Mouse (Mus musculus) forebrain, postnatal 0 days (tissue): Measurements from ENCODE around the gene Gm26741. TPM values are rescaled to one million over a fixed set of nuclear protein-coding genes. Genes with fewer than 3 reads are reported as not detected.
"Not testable (repeated sequence)": the region's sequence is repeated elsewhere in the genome, so short reads cannot be mapped to it uniquely, and the experiment has no call there.

ENCODE experiments used
- ATAC-seq: fragments of 200-750 bp; cut with Nextera tagmentation; 2 replicates; pipeline ENCODE4 v1.8.0; 2017; ENCODE audit warnings: mild to moderate bottlenecking, moderate library complexity
- DNase-seq: peaks from one replicate; pipeline ENCODE4 v3.0.0-alpha.2; 2015
- H3K27ac ChIP-seq: fragments of 300-500 bp; sonication (generic); 2 replicates; pipeline ENCODE4 v1.5.1; 2014; ENCODE audit warnings: low read depth, mild to moderate bottlenecking, antibody characterized with exemption, low read length, moderate library complexity, mixed read lengths
- H3K27me3 ChIP-seq: fragments of 300-500 bp; sonication (generic); 2 replicates; pipeline ENCODE4 v1.6.1; 2014; ENCODE audit warnings: mild to moderate bottlenecking, low read length, mixed read lengths; ENCODE audit not compliant: insufficient read depth
- H3K36me3 ChIP-seq: fragments of 300-500 bp; sonication (generic); 2 replicates; pipeline ENCODE4 v1.6.1; 2014; ENCODE audit warnings: mild to moderate bottlenecking, moderate library complexity; ENCODE audit not compliant: insufficient read depth
- H3K4me1 ChIP-seq: fragments of 300-500 bp; sonication (generic); 2 replicates; pipeline ENCODE4 v1.6.1; 2014; ENCODE audit warnings: antibody characterized with exemption; ENCODE audit not compliant: insufficient read depth
- H3K4me2 ChIP-seq: fragments of 300-500 bp; sonication (generic); 2 replicates; pipeline ENCODE4 v1.6.1; 2014; ENCODE audit warnings: low read depth, mild to moderate bottlenecking, moderate library complexity
- H3K4me3 ChIP-seq: fragments of 300-500 bp; sonication (generic); 2 replicates; pipeline ENCODE4 v1.5.1; 2014; ENCODE audit warnings: low read depth, low read length, mixed read lengths
- H3K9ac ChIP-seq: fragments of 300-500 bp; sonication (generic); 2 replicates; pipeline ENCODE4 v1.6.1; 2014; ENCODE audit warnings: mild to moderate bottlenecking
- H3K9me3 ChIP-seq: fragments of 300-500 bp; sonication (generic); 2 replicates; pipeline ENCODE4 v1.6.1; 2016; ENCODE audit warnings: low read length
- CTCF ChIP-seq: sonication (generic); IDR thresholded peaks from 2 replicates; pipeline ENCODE4 v1.5.1; 2016; ENCODE audit warnings: antibody characterized with exemption, control low read depth, low read depth
- WGBS: fragments of 180-500 bp; shearing (Covaris S2); extraction: QIAGEN DNeasy Blood & Tissue Kit; methylation state at CpG from one replicate; pipeline ENCODE4 v1.1.7; 2014; 5-methylcytosine and 5-hydroxymethylcytosine counted together
- polyA plus RNA-seq: library from polyadenylated mRNA; unstranded; fragments of >200 nt; fragmentation: Nextera tagmentation; extraction: Ambion mirVana; gene quantifications from 2 replicates; pipeline ENCODE4 v1.2.1, GENCODE M21; 2015
- total RNA-seq: library from RNA; depleted of rRNA; stranded (reverse); fragments of >200 nt; gene quantifications from 2 replicates; pipeline ENCODE4 v1.2.3, GENCODE M21; 2014; rRNA removed

The Gm26741 gene
- total RNA-seq (not detected in 2 replicates), polyA plus RNA-seq (not detected in 2 replicates)

DNA sequence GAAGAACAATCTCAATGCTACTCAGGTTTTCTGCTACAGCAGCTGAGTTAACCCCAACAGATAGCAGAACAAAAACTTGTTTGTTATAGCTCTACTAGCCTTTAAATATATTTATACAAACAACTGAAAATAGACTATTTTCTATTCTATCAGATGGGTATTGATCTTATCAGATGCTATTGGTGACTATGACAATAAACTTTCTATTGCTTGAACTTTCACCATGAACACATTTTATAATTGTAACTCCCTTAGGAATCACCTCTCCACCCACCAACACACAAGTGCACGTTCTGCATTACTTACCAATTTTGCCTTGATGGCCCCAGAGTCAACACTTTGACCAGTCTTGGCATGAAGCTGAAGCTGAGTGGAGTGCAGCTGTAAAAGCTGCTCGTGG, at the start of gene Gm26741:
Gm26741 (plus strand) TSS at position 301 of the 400 bp plus-strand sequence.
- Histone ChIP-seq H3K9me3 (no peaks in the 10 kb centered on the region), H3K4me3 (no peak within 1 kb of the TSS), H3K4me2 (no peak within 1 kb of the TSS), H3K27me3 (no peaks in the 10 kb centered on the region), H3K36me3 (peaks cover 4% of the 10 kb centered on the region; the same call in 1 of the 2 replicates), H3K9ac (no peak within 1 kb of the TSS), H3K27ac (no peak within 1 kb of the TSS), H3K4me1 (no peaks in the 10 kb centered on the region)
- no peak for DNase-seq
- no peak for TF ChIP-seq CTCF
- no peak for ATAC-seq
- 85% methylated on average over 2 of the region's 2 CpGs for WGBS

DNA sequence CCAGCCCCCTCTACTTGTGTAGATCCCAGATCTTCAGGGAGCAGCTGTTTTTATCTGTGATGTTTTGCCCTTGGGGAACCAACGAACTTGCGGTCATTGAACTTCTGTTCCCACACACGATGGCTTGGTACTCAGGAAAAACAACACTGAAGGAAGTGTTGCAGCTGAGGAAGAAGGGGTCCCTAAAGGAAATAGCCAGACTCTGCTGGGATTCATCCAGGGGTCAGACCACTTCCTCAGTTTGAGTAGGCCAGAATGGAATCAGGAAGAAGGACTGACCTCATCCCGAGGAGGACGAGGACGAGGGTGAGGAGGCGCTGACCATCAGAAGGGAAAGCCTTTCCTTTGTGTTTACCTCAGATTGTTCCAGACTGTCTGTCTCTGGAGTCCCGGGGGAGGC, 49.4 kb upstream of the Gm26741 start:
- no peak for TF ChIP-seq CTCF
- Histone ChIP-seq H3K4me2 (no peak overlapping the region), H3K27ac (no peak overlapping the region), H3K4me1 (no peaks in the 10 kb centered on the region), H3K9ac (no peak overlapping the region), H3K27me3 (no peaks in the 10 kb centered on the region), H3K36me3 (peaks cover 10% of the 10 kb centered on the region; the same call in 1 of the 2 replicates), H3K4me3 (no peak overlapping the region), H3K9me3 (no peaks in the 10 kb centered on the region)
- WGBS = 88% methylated on average over 8 of the region's 8 CpGs
- DNase-seq (no peak), ATAC-seq (no peak)

DNA sequence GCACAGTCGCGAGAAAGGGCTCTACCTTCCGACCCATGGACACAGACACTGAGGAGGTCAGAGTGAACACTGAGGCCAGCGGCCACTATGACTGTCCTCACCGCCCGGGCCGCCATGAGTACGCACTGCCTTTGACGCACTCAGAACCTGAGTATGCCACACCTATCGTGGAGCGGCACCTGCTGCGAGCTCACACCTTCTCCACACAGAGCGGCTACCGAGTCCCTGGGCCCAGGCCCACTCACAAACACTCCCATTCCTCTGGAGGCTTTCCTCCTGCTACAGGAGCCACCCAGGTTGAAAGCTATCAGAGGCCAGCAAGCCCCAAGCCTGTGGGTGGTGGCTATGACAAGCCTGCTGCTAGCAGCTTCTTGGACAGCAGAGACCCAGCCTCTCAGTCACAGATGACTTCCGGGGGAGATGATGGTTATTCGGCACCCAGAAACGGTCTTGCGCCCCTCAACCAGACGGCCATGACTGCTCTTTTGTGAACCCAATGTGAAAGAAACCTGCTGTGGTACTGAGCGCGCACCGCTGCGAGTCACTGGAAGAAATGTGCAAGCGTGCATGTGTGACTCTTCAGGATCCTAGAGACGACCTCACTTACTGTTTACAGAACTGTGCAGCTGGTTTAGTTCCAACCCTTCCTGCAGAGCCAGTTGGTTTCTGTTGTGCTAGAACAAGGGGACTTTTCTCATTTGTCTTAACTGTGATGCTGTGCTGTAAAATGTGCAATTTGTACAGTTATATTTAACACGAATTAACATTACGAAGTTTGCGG, 38.9 kb upstream of the Gm26741 start:
- Histone ChIP-seq H3K9ac (no peak overlapping the region), H3K27ac (no peak overlapping the region), H3K27me3 (no peaks in the 10 kb centered on the region), H3K4me3 (no peak overlapping the region), H3K9me3 (no peaks in the 10 kb centered on the region), H3K4me1 (no peaks in the 10 kb centered on the region), H3K4me2 (no peak overlapping the region), H3K36me3 (0 out of 2 replicates have a peak, but pooled peaks cover 11% of the 10 kb centered on the region)
- ATAC-seq (peak; percentile 16; the same call in 1 of the 2 replicates), DNase-seq (no peak)
- TF ChIP-seq CTCF = no peak
- 90% methylated on average over 28 of the region's 28 CpGs for WGBS

DNA sequence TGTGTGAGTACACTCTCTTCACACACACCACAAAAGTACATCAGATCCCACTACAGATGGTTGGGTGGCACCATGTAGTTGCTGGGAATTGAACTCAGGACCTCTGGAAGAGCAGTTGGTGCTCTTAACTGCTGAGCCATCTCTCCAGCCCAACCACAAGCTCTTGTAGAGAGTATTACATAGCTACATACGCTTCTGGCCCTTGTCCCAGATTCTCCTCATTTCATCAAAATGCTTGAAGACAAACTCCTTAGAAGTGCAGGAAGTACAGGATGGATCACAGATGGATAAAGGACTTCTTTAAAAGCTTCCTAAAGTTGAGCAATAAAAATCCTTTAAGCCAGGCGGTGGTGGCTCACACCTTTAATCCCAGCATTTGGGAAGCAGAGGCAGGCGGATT, 36.6 kb upstream of the Gm26741 start:
- Histone ChIP-seq H3K27ac (no peak overlapping the region), H3K4me3 (no peak overlapping the region), H3K4me1 (no peaks in the 10 kb centered on the region), H3K4me2 (no peak overlapping the region), H3K9me3 (no peaks in the 10 kb centered on the region), H3K9ac (no peak overlapping the region), H3K36me3 (0 out of 2 replicates have a peak, but pooled peaks cover 11% of the 10 kb centered on the region), H3K27me3 (no peaks in the 10 kb centered on the region)
- ATAC-seq (0 out of 2 replicates have a peak, but pooled peaks have one; percentile 32), DNase-seq (no peak)
- WGBS = 91% methylated on average over 3 of the region's 3 CpGs
- no peak for TF ChIP-seq CTCF

DNA sequence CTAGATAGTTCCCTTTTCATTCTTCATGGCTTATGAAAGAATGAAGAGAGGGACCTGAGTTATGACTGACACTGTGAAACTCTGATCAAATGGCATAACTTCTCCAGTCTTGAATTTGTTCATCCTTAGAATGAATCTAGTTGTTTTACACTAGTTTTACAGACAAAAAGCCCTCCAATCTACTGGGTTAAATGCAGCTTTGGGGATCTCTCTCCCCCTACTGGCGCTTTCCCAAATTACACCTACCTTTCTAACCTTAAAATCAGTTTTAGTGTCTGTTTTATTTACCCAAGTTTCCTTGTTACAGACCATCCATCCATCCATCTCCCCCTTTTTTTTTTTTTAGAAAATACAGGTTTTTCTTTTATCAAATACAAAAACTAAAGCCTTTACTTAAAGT, 27.6 kb upstream of the Gm26741 start:
- ATAC-seq = 0 out of 2 replicates have a peak, but pooled peaks have one; percentile 34

DNA sequence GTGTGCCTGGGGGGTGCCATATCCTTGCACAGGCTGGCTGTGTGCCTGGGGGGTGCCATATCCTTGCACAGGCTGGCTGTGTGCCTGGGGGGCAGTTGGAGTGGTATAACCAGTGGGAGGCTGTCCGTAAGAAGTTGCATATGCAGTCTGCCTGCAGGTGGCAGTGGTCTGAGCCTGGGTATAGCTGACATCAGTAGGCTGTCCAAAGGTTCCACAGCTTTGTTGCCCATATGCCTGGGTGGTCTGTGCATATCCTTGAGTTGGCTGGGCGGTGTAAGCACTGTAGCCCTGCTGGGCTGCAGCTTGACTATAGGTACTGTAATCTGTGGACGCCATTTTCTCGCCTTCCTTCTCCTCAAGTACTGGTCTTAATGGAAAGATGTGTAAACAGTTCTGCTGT, 15.2 kb upstream of the Gm26741 start:
- DNase-seq, ATAC-seq, H3K4me2 ChIP-seq, H3K27ac ChIP-seq, H3K9ac ChIP-seq, H3K4me1 ChIP-seq, H3K9me3 ChIP-seq, H3K27me3 ChIP-seq, H3K4me3 ChIP-seq: not testable (repeated sequence)
- peaks cover 46% of the 10 kb centered on the region for H3K36me3 ChIP-seq
- 95% methylated on average over 4 of the region's 4 CpGs for WGBS

More for the DNA sequence above, 27.6 kb upstream of the Gm26741 start:
- H3K9ac ChIP-seq = no peak overlapping the region
- H3K27me3 ChIP-seq = no peaks in the 10 kb centered on the region
- H3K36me3 ChIP-seq = peaks cover 7% of the 10 kb centered on the region; the same call in 1 of the 2 replicates
- 0% methylated on average over 1 of the region's 1 CpGs for WGBS
- no peaks in the 10 kb centered on the region for H3K9me3 ChIP-seq
- peak; percentile 78 for DNase-seq
- H3K4me3 ChIP-seq = no peak overlapping the region
- TF ChIP-seq CTCF = peak; percentile 76
- no peak overlapping the region for H3K27ac ChIP-seq
- no peaks in the 10 kb centered on the region for H3K4me1 ChIP-seq
- H3K4me2 ChIP-seq = no peak overlapping the region

DNA sequence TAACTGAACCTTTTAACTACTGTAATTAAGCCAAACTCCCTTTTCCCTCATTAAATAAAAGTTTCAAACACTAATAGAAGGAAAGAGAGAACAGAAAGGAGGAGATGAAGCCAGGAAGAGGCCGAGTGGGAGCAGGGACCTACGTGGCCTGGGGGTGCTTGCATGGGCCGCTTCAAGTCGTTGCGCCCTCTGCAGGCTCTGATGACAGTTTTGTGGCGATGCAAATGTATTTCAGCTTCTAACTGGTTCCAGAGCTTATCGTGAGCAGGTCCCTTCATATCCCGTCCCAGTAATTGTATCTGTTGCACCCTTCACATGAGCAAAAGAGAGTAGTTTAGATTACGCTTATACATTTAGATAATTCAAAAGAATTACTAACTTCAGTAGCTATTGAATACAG, 5.4 kb upstream of the Gm26741 start:
- peaks cover 31% of the 10 kb centered on the region for H3K36me3 ChIP-seq
- DNase-seq (no peak), ATAC-seq (no peak)
- no peaks in the 10 kb centered on the region for H3K9me3 ChIP-seq
- H3K27me3 ChIP-seq = no peaks in the 10 kb centered on the region
- no peak overlapping the region for H3K27ac ChIP-seq
- H3K4me2 ChIP-seq = no peak overlapping the region
- no peak for TF ChIP-seq CTCF
- no peak overlapping the region for H3K9ac ChIP-seq
- 71% methylated on average over 9 of the region's 9 CpGs for WGBS
- no peak overlapping the region for H3K4me3 ChIP-seq
- H3K4me1 ChIP-seq = no peaks in the 10 kb centered on the region
